Mouse (Mus musculus): ENCODE measurements around the gene Pde9a. TPM values are rescaled to one million over a fixed set of nuclear protein-coding genes. Genes with fewer than 3 reads are reported as not detected.

Gene Pde9a
- total RNA-seq, 1 experiment from 2014 or later: 2.6 TPM

- no peak for ATAC-seq (replicated peaks in 1 of 2; ENCODE audit: insufficient read depth in 1 of 2, low FRiP score in 2 of 2, low TSS enrichment in 1 of 2, low read depth in 1 of 2, poor library complexity in 2 of 2, severe bottlenecking in 2 of 2)
Observed at GRCm38 (mm10) chr17:31444251-31444650, 58.2 kb downstream of the Pde9a start.

GRCm38 (mm10) chr17:31445061-31445731, 59.2 kb downstream of the Pde9a start:
- no peak for ATAC-seq (replicated peaks in 1 of 2; ENCODE audit: insufficient read depth in 1 of 2, low FRiP score in 2 of 2, low TSS enrichment in 1 of 2, low read depth in 1 of 2, poor library complexity in 2 of 2, severe bottlenecking in 2 of 2)

GRCm38 (mm10) chr17:31447766-31448165, 61.8 kb downstream of the Pde9a start:
- ATAC-seq (replicated peaks in 1 of 2; ENCODE audit: insufficient read depth in 1 of 2, low FRiP score in 2 of 2, low TSS enrichment in 1 of 2, low read depth in 1 of 2, poor library complexity in 2 of 2, severe bottlenecking in 2 of 2): no peak

- ATAC-seq (replicated peaks in 1 of 2; ENCODE audit: insufficient read depth in 1 of 2, low FRiP score in 2 of 2, low TSS enrichment in 1 of 2, low read depth in 1 of 2, poor library complexity in 2 of 2, severe bottlenecking in 2 of 2): no peak
Observed at GRCm38 (mm10) chr17:31448519-31448918, 62.5 kb downstream of the Pde9a start.

- ATAC-seq (replicated peaks in 1 of 2; ENCODE audit: insufficient read depth in 1 of 2, low FRiP score in 2 of 2, low TSS enrichment in 1 of 2, low read depth in 1 of 2, poor library complexity in 2 of 2, severe bottlenecking in 2 of 2): no peak
Observed at GRCm38 (mm10) chr17:31450206-31450605, 64.2 kb downstream of the Pde9a start.

- ATAC-seq (replicated peaks in 1 of 2; ENCODE audit: insufficient read depth in 1 of 2, low FRiP score in 2 of 2, low TSS enrichment in 1 of 2, low read depth in 1 of 2, poor library complexity in 2 of 2, severe bottlenecking in 2 of 2): no peak
Observed at GRCm38 (mm10) chr17:31451179-31451708, 65.2 kb downstream of the Pde9a start.

GRCm38 (mm10) chr17:31452816-31453215, 66.8 kb downstream of the Pde9a start:
- no peak for ATAC-seq (replicated peaks in 1 of 2; ENCODE audit: insufficient read depth in 1 of 2, low FRiP score in 2 of 2, low TSS enrichment in 1 of 2, low read depth in 1 of 2, poor library complexity in 2 of 2, severe bottlenecking in 2 of 2)

GRCm38 (mm10) chr17:31453476-31453875, 67.5 kb downstream of the Pde9a start:
- ATAC-seq (replicated peaks in 1 of 2; ENCODE audit: insufficient read depth in 1 of 2, low FRiP score in 2 of 2, low TSS enrichment in 1 of 2, low read depth in 1 of 2, poor library complexity in 2 of 2, severe bottlenecking in 2 of 2): no peak

GRCm38 (mm10) chr17:31454056-31454455, 68.0 kb downstream of the Pde9a start:
- ATAC-seq (replicated peaks in 1 of 2; ENCODE audit: insufficient read depth in 1 of 2, low FRiP score in 2 of 2, low TSS enrichment in 1 of 2, low read depth in 1 of 2, poor library complexity in 2 of 2, severe bottlenecking in 2 of 2): no peak

GRCm38 (mm10) chr17:31456723-31457567, 70.9 kb downstream of the Pde9a start:
- ATAC-seq (replicated peaks in 1 of 2; ENCODE audit: insufficient read depth in 1 of 2, low FRiP score in 2 of 2, low TSS enrichment in 1 of 2, low read depth in 1 of 2, poor library complexity in 2 of 2, severe bottlenecking in 2 of 2): 0 out of 4 replicates have a peak, but pooled peaks of 1 of the 2 experiments have one; percentile 2

- no peak for ATAC-seq (replicated peaks in 1 of 2; ENCODE audit: insufficient read depth in 1 of 2, low FRiP score in 2 of 2, low TSS enrichment in 1 of 2, low read depth in 1 of 2, poor library complexity in 2 of 2, severe bottlenecking in 2 of 2)
Observed at GRCm38 (mm10) chr17:31460416-31460815, 74.4 kb downstream of the Pde9a start.

GRCm38 (mm10) chr17:31462506-31462905, 76.5 kb downstream of the Pde9a start:
- no peak for ATAC-seq (replicated peaks in 1 of 2; ENCODE audit: insufficient read depth in 1 of 2, low FRiP score in 2 of 2, low TSS enrichment in 1 of 2, low read depth in 1 of 2, poor library complexity in 2 of 2, severe bottlenecking in 2 of 2)

GRCm38 (mm10) chr17:31466854-31467253, 80.8 kb downstream of the Pde9a start:
- ATAC-seq (replicated peaks in 1 of 2; ENCODE audit: insufficient read depth in 1 of 2, low FRiP score in 2 of 2, low TSS enrichment in 1 of 2, low read depth in 1 of 2, poor library complexity in 2 of 2, severe bottlenecking in 2 of 2): no peak

GRCm38 (mm10) chr17:31468496-31468895, 82.5 kb downstream of the Pde9a start:
- no peak for ATAC-seq (replicated peaks in 1 of 2; ENCODE audit: insufficient read depth in 1 of 2, low FRiP score in 2 of 2, low TSS enrichment in 1 of 2, low read depth in 1 of 2, poor library complexity in 2 of 2, severe bottlenecking in 2 of 2)

- no peak for ATAC-seq (replicated peaks in 1 of 2; ENCODE audit: insufficient read depth in 1 of 2, low FRiP score in 2 of 2, low TSS enrichment in 1 of 2, low read depth in 1 of 2, poor library complexity in 2 of 2, severe bottlenecking in 2 of 2)
Observed at GRCm38 (mm10) chr17:31470766-31471418, 84.9 kb downstream of the Pde9a start.

GRCm38 (mm10) chr17:31474388-31474787, 88.4 kb downstream of the Pde9a start:
- no peak for ATAC-seq (replicated peaks in 1 of 2; ENCODE audit: insufficient read depth in 1 of 2, low FRiP score in 2 of 2, low TSS enrichment in 1 of 2, low read depth in 1 of 2, poor library complexity in 2 of 2, severe bottlenecking in 2 of 2)

- ATAC-seq (replicated peaks in 1 of 2; ENCODE audit: insufficient read depth in 1 of 2, low FRiP score in 2 of 2, low TSS enrichment in 1 of 2, low read depth in 1 of 2, poor library complexity in 2 of 2, severe bottlenecking in 2 of 2): no peak
Observed at GRCm38 (mm10) chr17:31478606-31479005, 92.6 kb downstream of the Pde9a start.

All from hematopoietic stem cell, adult 5-6 weeks (primary cell).